Mouse (Mus musculus): ENCODE data around the gene Tpcn2.

The Tpcn2 gene

GRCm38 (mm10) chr7:145299562-145300320 lies 15.9 kb upstream of the Tpcn2 start:
- DNase-seq (ENCODE audit: low spot score in 2 of 2), result peak in 1 of 2 experiments; percentile 31

GRCm38 (mm10) chr7:145298666-145299490 lies 15.1 kb upstream of the Tpcn2 start:
- DNase-seq (ENCODE audit: low spot score in 2 of 2), result no peak

- DNase-seq (ENCODE audit: low spot score in 2 of 2), result no peak
Measured at GRCm38 (mm10) chr7:145293859-145294258, 10.0 kb upstream of the Tpcn2 start.

GRCm38 (mm10) chr7:145292726-145293125 lies 8.9 kb upstream of the Tpcn2 start:
- DNase-seq (ENCODE audit: low spot score in 2 of 2), result no peak

GRCm38 (mm10) chr7:145291847-145292246 lies 8.0 kb upstream of the Tpcn2 start:
- no peak for DNase-seq (ENCODE audit: low spot score in 2 of 2)

- peak in 1 of 2 experiments; percentile 24 for DNase-seq (ENCODE audit: low spot score in 2 of 2)
Measured at GRCm38 (mm10) chr7:145289302-145289701, 5.5 kb upstream of the Tpcn2 start.

- no peak for DNase-seq (ENCODE audit: low spot score in 2 of 2)
Measured at GRCm38 (mm10) chr7:145287410-145287809, 3.6 kb upstream of the Tpcn2 start.

- DNase-seq (ENCODE audit: low spot score in 2 of 2), result no peak
Measured at GRCm38 (mm10) chr7:145285476-145285875, 1.7 kb upstream of the Tpcn2 start.

GRCm38 (mm10) chr7:145284293-145284692 lies 482 bp upstream of the Tpcn2 start:
- no peak for DNase-seq (ENCODE audit: low spot score in 2 of 2)

- DNase-seq (ENCODE audit: low spot score in 2 of 2), result no peak
Measured at GRCm38 (mm10) chr7:145283041-145283440, 770 bp downstream of the Tpcn2 start.

GRCm38 (mm10) chr7:145281396-145281795 lies 2.4 kb downstream of the Tpcn2 start:
- no peak for DNase-seq (ENCODE audit: low spot score in 2 of 2)

- DNase-seq (ENCODE audit: low spot score in 2 of 2), result no peak
Measured at GRCm38 (mm10) chr7:145275488-145275887, 8.3 kb downstream of the Tpcn2 start.

- no peak for DNase-seq (ENCODE audit: low spot score in 2 of 2)
Measured at GRCm38 (mm10) chr7:145270955-145271354, 12.9 kb downstream of the Tpcn2 start.

- no peak for DNase-seq (ENCODE audit: low spot score in 2 of 2)
Measured at GRCm38 (mm10) chr7:145268890-145269289, 14.9 kb downstream of the Tpcn2 start.

- DNase-seq (ENCODE audit: low spot score in 2 of 2), result no peak
Measured at GRCm38 (mm10) chr7:145266011-145266410, 17.8 kb downstream of the Tpcn2 start.

- DNase-seq (ENCODE audit: low spot score in 2 of 2), result no peak
Measured at GRCm38 (mm10) chr7:145264202-145264601, 19.6 kb downstream of the Tpcn2 start.

- no peak for DNase-seq (ENCODE audit: low spot score in 2 of 2)
Measured at GRCm38 (mm10) chr7:145256092-145256491, 27.7 kb downstream of the Tpcn2 start.

- DNase-seq (ENCODE audit: low spot score in 2 of 2), result no peak
Measured at GRCm38 (mm10) chr7:145253986-145254630, 29.7 kb downstream of the Tpcn2 start.

GRCm38 (mm10) chr7:145252715-145253476 lies 30.9 kb downstream of the Tpcn2 start:
- peak; percentile 77 to 78 for DNase-seq (ENCODE audit: low spot score in 2 of 2)

- no peak for DNase-seq (ENCODE audit: low spot score in 2 of 2)
Measured at GRCm38 (mm10) chr7:145250225-145250624, 33.6 kb downstream of the Tpcn2 start.

GRCm38 (mm10) chr7:145248911-145249310 lies 34.9 kb downstream of the Tpcn2 start:
- no peak for DNase-seq (ENCODE audit: low spot score in 2 of 2)

Data from frontal cortex, postnatal 36 days (tissue).